Mouse (Mus musculus) heart, adult 8-10 months (tissue): ENCODE results near the gene Gm20388. TPM values are rescaled to one million over a fixed set of nuclear protein-coding genes. Genes with fewer than 3 reads are reported as not detected.

Experiments used
- DNase-seq: peaks from one replicate; pipeline ENCODE4 v3.0.0; 2022; ENCODE audit warnings: low spot score
- total RNA-seq, 4 experiments: library from RNA; stranded (reverse); gene quantifications; 2 replicates each; pipeline ENCODE4 v1.2.4; 2022

Gene Gm20388
- total RNA-seq, 4 experiments from 2014 or later, result 4.2 to 6.7 TPM; not detected in 2

DNA sequence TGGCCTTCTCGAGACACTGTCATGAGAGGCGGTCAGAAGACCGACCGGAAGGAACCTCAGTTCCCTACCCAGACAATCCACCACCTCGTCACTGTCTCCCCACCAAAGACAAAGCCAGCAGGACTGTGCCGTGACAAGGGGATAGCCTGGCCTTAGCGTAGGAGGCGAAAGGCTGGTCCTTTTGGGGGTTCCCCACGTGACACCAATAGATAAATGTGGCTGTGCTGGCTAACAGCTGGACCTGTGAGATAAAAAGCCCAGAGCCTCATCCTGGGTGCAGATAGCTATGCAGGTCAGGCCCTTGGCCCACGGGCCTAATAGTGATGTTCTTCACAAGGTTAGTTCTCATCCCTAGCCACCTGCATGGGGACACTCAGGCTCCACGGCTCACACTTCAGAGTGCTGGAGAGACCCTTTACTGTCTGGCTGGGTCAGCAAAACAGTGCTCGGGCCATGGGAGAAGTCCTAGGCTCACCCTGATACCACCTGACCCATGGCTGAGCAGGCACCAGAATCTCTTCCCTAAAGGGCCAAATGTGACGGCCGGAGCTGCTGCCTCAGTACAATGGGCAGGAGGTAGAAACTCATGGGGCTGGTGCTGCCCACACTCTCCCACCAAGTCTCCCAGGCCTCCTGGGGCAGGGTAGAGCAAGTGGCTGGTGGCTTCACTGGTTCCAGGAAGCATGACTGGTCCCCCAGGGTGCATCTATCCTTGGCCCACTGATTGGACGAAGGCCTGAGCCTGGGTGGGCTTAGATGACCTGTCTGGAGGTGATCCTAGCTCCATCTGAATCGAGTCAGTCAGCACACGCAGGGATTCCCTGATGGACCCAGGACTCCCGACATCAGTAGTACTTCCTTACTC lies 1988.8 kb downstream of the Gm20388 start:
- DNase-seq, result no peak

DNA sequence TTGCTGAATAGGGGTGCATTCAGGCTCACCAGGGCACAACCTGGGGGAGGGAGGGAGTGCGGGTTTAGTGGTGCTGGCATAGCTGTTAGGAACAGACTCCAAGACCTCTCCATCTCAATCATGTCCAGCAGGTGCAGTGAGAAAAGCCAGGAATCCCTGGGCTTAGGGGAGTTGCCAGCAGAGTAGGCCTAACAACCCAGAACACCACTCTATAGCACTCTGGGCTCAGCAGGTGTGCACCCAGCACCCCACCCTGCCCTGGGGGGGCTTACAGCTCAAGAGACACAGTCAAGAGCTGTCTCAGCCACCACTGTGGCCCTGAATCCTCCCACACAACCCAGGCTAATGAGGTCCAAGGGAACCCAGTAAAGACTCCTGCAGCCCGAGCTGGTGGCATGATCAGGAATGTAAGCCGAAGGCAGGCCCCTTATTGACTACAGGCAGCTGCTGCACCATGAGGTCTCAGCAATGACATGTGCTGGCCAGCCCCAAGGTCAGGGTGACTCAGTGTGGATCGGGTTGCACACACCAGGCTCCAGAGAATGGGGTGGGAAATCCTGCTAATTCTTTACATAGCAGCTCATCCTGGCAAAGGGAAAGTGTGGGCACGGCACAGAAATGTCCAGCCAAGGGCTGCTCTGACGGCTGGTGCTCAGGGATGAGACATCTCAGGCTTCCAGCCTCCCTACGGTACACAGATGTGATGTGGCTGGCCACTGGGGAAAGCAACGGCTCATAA lies 1991.0 kb downstream of the Gm20388 start:
- DNase-seq, result no peak

DNA sequence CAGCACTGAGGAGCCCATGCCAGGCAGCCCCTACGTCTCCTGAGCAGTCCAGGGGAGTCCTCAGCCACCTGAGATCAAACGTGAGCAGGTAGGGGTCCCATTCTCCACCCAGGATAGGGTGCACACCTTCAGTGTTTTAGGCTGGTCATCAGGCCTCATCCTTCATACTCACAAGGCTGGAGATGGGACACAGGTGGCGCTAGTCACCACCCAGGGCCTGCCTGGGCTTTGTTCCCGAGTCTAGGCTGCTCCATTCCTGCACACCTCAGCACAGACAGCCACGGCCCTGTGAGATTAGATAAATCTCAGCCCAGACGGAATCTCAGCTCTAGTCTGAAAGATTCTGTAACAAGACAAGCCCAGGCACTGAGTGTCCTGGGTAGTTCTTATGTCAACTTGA lies 1993.3 kb downstream of the Gm20388 start:
- DNase-seq, result no peak

DNA sequence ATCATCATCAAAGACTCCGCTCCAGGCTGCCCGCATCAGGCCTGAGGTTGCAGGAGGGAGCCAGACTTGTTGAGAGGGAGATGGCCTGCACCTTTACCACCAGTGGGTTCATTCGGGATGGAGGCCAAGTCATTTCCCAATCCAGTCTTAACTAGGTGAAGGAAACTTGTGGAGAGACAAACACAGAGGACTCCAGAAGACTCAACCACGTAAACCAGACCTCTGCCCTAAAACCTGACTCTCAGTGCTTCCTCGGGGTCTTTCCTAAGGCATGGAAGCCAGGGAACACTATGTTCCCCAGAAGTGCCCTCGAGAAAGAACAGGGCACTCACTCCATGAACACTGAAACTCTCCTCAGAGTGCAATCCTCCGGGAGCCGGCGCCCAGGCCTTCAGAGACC lies 1994.4 kb downstream of the Gm20388 start:
- DNase-seq, result no peak

DNA sequence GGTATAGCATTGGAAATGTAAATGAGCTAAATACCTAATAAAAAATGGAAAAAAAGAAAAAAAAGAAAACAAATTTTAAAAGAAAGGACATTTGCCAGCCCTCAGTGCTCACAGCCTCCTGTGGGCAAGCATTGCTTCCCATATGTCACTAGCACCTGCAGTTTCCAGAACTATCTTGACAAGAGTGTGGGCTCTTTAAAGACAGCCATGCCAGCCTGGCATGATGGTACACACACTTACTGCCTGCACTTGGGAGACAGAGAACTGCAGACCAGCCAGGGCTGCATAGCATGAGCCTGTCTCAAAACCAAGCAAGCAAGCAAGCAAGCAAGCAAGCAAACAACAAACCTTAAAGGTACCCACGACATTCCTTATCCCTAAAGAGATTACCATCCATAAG lies 1994.8 kb downstream of the Gm20388 start:
- no peak for DNase-seq

DNA sequence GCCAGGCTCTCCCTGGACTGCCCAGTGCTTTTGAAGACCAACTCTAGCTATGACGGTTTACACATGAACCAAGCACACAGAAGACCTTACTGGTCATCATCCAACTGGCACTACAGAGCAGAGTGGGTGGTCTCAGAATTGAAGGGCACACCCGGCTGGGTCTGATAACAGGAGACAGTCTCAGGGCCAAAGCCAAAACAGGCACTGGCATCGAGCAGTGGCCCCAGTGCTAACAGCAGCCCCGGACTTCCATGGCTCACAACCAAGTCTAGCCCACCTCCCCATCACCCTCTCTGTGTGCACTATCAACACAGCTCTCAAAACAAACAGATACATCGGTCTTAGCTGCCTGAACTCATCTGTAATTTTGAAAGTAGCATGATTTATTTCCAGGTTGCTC lies 1995.2 kb downstream of the Gm20388 start:
- DNase-seq, result no peak

DNA sequence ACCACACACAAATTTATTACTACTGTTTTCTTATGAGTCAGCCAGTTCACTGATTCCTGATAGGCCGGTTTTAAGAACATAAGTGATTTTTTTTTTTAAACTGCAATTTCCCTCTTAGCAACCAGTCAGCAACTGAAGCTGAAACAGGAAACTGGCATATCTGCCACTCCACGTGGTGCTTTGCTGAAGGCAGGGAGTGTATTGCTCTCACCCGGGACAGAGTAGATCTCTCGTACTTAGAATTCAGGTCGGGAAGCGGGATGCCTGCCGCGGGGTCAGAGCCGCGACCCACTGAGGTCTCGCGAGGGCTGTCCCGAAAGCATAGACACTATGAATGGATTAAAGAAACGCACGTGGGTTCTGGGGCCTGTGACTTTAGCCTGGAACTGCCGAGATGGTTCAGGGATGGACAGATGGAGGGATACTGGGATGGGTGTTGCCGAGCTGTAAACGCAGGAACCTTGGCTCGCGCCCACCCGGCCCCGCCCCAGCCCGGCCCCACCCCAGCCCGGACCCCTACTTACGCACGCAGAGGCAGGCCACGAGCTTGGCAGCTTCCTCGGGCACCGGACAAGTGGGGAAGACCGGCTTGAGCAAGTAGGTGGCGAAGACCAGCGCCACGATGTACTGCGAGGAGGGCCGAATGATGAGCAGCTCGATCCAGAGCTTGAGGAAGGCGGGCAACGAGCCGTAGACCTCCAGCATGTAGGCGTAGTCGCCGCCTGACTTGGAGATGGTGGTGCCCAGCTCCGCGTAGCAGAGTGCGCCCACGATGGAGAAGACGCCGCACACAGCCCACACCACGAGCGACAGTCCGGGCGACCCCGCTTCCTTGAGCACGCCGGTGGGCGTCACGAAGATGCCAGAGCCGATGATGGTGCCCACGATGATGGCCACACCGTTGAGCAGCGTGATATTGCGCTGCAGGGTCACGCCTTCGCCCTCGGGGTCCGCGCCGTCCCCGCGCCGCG lies 1996.2 kb downstream of the Gm20388 start:
- no peak for DNase-seq

DNA sequence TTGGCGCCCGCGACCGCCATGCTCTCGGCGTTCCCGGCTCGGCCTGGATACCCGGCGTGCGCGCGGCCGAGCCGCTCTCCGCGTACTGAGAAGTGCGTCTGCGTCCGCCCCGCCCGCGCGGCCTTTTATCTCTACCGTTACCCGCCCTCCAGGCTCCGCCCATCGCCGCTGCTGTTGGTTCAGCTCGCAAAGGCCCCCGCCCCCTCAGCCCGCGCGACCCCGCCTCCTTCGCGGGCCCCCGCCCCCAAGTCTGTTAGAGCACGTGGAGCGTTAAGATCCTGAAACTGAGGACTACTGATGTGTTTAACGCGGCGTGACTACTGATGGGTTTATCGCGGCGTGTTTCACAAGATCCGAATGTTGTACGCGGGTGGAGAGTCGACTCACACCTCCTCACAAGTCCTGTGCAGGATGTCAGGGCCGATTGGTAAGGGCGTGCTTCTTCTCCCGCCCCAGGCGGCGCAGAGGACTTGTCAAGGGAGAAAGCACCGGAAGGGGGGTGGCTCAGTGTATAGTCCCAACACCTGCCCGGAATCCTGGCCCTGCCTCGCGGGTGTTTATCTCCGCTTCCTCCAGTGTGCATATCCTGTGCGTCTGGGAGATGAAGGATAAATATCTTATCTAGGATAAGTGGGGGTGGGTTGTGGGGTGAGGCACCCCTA lies 1997.1 kb downstream of the Gm20388 start, which contains the start of gene Slc7a5:
Slc7a5 (minus strand) TSS at position 108 of the 662 bp plus-strand sequence.
- peak; percentile 93 for DNase-seq

DNA sequence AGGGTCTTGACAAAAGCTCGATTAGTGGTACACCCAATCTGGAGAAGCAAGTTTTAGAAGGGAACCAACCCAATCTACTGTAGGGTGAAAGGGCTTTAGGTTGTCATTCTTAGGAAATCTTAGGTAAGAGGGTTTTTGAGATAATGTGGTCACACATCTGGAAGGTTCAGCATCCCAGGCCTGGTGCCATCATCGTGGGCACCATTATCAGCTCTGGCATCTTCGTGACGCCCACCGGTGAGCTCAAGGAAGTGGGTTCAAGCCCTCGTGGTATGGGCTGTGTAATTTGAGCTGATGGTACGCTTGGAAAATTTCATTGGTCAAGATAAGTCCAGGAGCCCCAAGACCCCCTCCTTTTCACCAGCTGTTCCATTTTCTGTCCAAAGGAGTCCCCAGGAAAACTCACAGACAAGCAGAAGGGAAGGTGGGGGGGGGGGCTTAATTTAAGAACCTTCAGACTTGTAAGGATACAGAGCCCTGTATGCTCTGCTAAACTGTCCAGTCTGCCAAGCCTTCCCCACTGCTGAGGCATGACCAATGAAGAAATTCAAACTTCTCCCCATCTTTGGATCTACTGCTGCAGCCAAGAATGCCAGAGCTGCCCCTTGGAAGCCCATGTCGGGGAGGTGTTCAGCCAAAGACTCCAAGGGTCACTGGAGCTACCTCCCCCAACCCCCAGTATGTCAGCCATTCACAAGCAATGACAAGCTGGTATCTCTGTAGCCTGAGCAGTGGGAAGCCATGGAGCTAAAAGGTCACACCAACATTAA lies 1997.9 kb downstream of the Gm20388 start:
- no peak for DNase-seq

DNA sequence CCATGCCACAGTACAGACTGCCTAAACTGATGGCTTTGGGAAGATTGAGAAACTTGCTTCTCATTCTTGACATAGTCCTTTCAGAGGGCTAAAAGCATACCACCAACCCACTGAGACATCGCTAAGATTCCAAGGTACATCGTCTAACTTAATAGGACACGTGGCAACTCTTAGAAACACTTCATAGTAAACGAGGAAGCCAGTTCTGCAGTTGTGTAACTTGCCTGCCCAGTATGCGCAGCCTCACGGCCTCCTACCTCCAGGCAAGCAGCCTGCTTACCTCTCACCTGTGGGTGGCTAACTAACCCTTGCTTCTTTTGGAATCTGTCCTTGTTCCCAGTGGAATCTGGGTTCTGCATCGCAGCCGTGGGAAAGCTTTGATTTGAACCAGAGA lies 1998.5 kb downstream of the Gm20388 start:
- no peak for DNase-seq

DNA sequence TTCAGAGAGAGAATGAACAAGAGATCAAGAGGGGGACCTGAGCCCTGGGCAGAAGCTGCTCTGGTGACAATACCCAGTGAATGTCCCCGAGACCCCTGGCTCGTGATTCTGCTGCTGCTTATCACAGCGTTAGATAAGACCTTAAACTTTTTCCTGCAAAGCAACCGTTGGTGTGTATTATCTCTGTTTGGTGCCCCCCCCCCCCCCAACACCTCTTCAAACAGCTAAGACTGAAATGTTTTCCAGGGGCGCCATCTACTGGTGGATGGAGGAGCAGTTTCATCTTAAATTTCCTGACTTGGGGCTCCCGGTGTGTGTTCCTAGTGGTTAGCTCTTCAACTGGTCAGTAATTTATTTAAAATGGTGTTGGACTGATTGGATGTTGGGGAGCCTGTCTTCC lies 1999.0 kb downstream of the Gm20388 start:
- DNase-seq, result peak; percentile 70

DNA sequence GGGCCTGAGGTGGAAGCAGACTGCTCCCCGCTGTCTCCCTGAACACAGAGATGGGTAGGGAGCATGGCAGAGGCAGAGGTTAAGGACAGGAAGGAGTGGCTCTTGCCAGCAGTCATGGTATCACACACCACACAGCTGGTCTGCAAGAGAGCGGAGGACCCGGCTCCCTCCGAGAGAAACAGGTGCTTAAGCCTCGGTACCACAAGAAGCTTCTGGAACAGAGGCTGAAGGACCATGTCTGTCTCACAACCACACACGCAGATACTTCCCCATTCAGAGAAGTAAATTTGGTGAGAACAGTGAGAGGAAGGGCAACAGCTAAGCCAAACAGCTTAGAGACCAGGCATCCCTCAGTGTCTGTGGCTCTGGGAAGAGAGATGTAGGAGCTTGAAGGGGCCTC lies 2000.8 kb downstream of the Gm20388 start:
- no peak for DNase-seq

DNA sequence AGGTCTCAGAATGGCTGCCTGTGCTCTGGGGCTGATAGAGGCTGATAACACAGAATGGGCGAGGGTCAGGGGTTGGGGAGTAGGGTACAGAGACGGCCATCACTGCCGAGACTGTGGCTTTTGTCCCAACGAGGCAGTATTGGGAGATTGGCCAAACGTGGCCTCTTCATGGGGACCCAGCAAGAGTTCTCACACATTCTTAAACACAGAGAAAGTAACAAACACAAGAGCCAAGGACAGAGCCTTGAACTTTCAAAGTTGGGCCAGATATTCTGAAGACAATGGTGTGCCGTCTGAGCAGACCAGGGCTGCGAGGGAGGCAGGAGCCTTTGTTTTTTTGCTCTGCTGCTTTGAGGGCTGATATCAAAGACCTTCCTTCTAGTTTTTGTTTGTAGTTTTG lies 2001.3 kb downstream of the Gm20388 start:
- no peak for DNase-seq

DNA sequence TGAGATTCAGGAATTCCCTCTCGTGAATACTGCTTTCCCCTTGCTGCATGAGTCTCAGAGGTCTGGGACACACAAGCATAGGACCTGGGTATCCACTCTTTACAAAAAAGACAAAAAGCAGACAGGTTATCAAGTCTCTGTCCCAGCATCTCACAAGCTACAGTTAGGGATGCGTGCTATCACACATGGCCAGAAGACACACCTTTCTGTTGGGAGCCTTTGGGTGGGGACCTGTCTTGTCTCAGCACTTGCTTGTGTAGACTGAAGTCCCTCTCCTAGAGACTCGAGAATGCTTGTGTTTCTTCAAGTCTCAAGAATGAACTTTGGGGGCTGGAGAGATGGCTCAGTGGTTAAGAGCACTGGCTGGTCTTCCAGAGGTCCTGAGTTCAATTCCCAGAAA lies 2002.2 kb downstream of the Gm20388 start:
- no peak for DNase-seq

DNA sequence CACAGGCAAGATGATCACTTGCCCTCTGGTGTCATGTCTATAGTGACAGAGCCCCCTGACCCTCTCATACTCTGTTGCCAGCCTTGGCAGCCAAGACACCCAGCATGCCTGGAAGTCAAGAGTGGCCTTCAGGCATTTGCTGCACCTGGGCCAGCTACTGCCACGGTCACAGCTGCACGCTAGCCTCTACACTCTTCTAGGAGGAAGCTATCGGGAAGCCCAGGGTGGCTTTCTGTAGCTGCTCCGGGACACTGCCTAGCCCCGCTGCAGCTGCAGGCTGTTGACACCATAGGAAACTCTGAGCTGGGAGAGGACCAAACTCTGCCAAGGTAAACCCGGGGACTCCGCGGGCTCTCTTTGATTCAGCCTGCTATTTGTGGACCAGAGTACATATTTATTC lies 2002.7 kb downstream of the Gm20388 start:
- DNase-seq, result no peak

DNA sequence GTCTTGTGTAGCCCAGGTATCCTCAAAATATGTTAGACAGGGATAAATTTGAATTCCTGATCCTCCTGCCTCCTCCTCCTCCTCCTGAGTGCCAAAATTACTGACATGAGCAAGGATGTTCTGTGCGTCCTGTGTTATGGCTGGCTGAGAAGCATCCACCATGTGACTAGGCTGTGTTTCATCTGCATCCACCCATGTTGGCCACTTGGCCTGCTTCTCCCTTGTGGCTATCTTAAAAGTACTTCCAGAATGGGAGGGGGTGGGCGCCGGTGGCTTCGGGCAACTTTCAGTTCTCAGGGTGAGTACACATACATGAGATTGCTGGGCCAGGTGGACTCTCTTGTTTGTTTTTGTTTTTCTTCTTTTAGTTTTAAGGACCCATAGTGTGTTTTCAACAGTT lies 2008.5 kb downstream of the Gm20388 start:
- DNase-seq, result no peak

DNA sequence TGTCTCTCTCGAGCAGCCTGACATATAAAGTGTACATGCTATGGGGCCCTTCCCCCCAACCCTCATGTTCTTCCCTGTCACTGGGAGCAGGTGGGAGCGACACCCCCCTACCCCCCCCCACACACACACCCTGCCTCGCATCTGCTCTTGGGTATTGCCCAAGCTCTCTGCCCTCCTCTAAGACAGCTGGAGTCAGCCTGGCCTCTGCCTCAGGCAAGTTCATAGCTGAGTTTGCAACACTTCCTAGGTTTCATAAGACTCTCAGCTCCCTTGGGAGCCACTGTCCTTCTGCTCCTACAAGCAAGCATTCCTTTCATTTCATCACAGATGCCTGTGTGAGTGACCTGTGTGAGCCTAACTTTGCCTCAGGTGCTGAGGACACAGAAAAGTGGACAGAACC lies 2009.1 kb downstream of the Gm20388 start:
- DNase-seq, result no peak

DNA sequence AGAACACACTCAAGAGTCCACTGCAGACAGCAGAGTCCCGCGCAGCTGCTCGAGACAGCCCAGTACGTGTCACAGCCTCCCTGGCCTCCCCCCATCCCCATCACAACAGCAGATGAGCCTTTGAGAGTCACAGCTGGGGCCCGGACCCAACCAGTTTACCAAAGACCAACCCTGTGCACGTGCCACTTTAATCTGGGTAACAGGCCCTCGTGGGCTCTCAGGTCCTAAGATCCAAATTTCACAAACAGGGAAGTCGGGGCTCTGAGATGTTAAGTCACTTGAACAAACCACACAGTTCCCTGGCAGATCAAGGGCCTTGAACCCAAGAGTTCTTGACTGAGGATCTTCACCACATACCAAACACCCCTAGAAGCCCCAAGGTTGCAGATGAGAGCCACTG lies 2010.9 kb downstream of the Gm20388 start:
- no peak for DNase-seq

DNA sequence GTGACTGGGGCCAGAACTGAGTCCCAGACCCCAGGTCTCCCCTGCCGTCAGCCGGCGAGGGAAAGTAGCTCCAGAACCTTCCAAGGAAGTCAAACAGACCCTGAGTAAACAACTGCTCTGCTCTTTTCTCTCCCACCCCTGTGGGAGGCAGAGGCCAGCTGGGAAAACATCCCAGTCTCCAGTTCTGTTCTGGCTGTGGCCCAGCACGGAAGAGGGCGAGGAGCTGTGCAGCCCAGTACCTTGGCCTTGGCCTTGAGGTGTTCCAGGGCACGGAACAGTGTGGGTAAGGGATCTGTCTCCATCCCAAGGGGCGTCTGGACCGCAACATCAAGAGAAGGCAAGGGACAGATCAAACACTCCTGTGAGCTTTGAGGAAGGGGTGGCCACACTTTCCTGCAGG lies 2011.5 kb downstream of the Gm20388 start:
- peak; percentile 48 for DNase-seq

DNA sequence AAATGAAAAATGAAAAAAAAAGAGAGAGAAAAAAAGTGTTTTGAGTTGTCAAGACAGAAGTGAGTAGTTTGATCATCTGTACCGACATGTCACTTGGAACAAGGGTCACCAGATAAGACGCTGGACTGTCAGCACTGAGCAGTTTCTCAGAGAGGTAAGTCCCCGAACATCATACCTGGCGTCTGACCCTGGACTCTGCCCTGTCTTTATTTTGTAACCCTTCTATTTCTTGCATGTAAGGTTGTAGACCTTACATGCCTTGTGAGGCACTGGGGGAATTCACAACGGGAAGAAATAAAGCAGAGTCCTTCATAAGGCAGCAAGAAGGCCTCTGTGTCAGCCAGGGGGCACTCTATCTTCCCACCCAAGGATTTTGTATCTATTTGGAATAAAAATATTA lies 2014.0 kb downstream of the Gm20388 start:
- DNase-seq, result no peak

DNA sequence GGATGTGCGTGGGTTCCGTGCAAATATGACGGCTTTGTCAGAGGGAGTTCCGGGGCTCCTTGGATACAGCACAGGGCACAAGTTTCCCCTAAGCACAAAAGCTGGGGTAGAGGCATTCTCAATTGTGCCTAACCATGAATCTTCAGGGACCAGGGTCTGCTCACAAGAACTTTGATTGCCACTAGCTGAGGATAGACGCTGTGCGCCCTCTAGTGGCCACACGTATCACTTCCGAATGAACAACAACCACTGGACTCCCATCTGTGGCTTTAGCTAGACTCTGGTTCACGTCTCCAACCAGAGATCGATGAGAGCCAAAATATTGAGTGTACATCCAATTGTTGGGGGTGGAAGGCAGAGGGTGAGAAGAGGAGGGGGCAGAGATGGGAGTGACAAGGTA lies 2015.0 kb downstream of the Gm20388 start:
- peak; percentile 74 for DNase-seq
